Mouse (Mus musculus) CD4-positive helper T cell, adult 2 months (primary cell): Measurements from ENCODE around the gene Grin2b.
"Not testable (repeated sequence)": the region's sequence is repeated elsewhere in the genome, so short reads cannot be mapped to it uniquely, and the experiment has no call there.

ENCODE experiments used
- DNase-seq: peaks from one replicate; pipeline ENCODE4 v3.0.0-alpha.2; 2012; ENCODE audit warnings: low read depth, missing footprints, low spot score

Gene Grin2b

GRCm38 (mm10) chr6:135692533-135692932 lies 480.8 kb downstream of the Grin2b start:
- no peak for DNase-seq

GRCm38 (mm10) chr6:135691561-135691960 lies 481.8 kb downstream of the Grin2b start:
- DNase-seq, result no peak

GRCm38 (mm10) chr6:135687926-135688325 lies 485.4 kb downstream of the Grin2b start:
- no peak for DNase-seq

- DNase-seq, result no peak
These were observed 489.1 kb downstream of the Grin2b start for GRCm38 (mm10) chr6:135684206-135684605.

- not testable (repeated sequence) for DNase-seq
These were observed 491.9 kb downstream of the Grin2b start for GRCm38 (mm10) chr6:135681423-135681822.

GRCm38 (mm10) chr6:135680105-135680710 lies 493.1 kb downstream of the Grin2b start:
- DNase-seq, result no peak

GRCm38 (mm10) chr6:135674380-135674779 lies 498.9 kb downstream of the Grin2b start:
- no peak for DNase-seq

- DNase-seq, result no peak
These were observed 501.3 kb downstream of the Grin2b start for GRCm38 (mm10) chr6:135672003-135672402.
